Mouse (Mus musculus) liver, adult 2 months (tissue): ENCODE data around the gene Rdx.

Source experiments
- CTCF ChIP-seq: fragments of 200-500 bp; IDR thresholded peaks from 2 replicates; pipeline ENCODE4 v1.5.1; 2011; ENCODE audit warnings: low read depth, low read length, control low read depth
- POLR2A ChIP-seq: fragments of 200-500 bp; IDR thresholded peaks from 2 replicates; pipeline ENCODE4 v1.6.1; 2011; ENCODE audit warnings: low read length, control low read depth; ENCODE audit not compliant: insufficient read depth; ENCODE audit errors: extremely low read depth

GRCm38 (mm10) chr9:52072202-52072601 is 25.2 kb downstream of the Rdx start:
- no peak for TF ChIP-seq CTCF
- TF ChIP-seq POLR2A, result no peak
